Mouse (Mus musculus) spleen, adult 2 months (tissue): ENCODE measurements at regions not wholly inside any gene's neighbourhood (a gene's known extent, or its start where the extent isn't known, plus 50 kb on each side); places are given as distances from the start of the nearest gene placed in this dataset.

Source experiments
- CTCF ChIP-seq: fragments of 200-500 bp; IDR thresholded peaks from 2 replicates; pipeline ENCODE4 v1.5.1; 2011; ENCODE audit warnings: mild to moderate bottlenecking, inconsistent platforms; ENCODE audit not compliant: insufficient read depth, insufficient read length, insufficient replicate concordance; ENCODE audit errors: extremely low read depth
- POLR2A ChIP-seq: fragments of 200-500 bp; IDR thresholded peaks from 2 replicates; pipeline ENCODE4 v1.6.1; 2011; ENCODE audit warnings: low read depth, low read length, inconsistent platforms

DNA sequence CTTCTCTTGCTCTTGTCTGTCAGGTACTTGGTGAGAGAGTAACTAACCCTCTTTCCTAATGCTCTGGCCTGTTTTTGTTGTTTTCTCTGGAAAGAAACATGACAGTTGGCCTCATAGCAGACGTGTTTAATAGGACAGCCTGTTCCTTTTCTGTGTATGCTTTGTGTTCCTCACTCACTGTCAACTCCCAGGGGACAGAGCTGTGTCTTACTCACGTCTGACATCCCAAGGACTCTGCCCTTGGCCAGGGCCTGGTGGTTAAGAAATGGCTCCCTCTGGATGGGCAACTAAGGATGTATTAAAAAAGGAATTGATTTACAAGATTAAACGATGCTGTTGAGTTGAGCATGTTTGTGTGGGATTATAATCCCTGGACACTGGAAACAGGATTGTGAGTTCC lies 164.1 kb downstream of the Cbln1 start:
- no peak for TF ChIP-seq CTCF
- no peak for TF ChIP-seq POLR2A
